Mouse (Mus musculus) E14TG2a.4 (cell line): Measurements from ENCODE around the gene Clasrp.

ENCODE experiments used
- CTCF ChIP-seq: conservative IDR thresholded peaks from 2 replicates; pipeline ENCODE4 v1.5.1; 2014; ENCODE audit warnings: low read length
- NANOG ChIP-seq: IDR thresholded peaks from 2 replicates; pipeline ENCODE4 v1.6.1; 2014; ENCODE audit warnings: borderline replicate concordance, low read length, mixed read lengths

DNA sequence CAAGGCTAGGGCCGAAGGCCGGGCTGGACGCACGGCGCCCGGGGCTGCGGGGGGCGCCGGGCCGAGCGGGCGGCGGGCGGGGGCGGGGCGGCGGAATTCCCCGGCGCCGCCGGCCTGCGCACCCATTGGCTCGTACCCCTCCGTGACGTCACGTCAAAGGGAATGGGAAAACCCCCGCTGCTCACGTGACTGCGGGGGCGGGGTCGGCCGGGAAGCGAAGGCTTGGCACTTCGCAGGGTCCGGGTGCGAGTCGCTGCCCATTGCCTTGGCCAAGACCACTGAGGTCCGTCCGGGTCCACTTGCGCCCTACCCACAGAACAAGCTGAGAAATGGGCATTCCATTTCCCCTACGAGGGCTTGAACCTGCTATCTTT is 25.1 kb upstream of the Clasrp start, which contains the start of gene Relb:
- TF ChIP-seq CTCF (no peak), NANOG (no peak)
